Mouse (Mus musculus): ENCODE data around the gene Hist1h4a.
"Not testable (repeated sequence)": the region's sequence is repeated elsewhere in the genome, so short reads cannot be mapped to it uniquely, and the experiment has no call there.

Gene Hist1h4a

GRCm38 (mm10) chr13:23717593-23718245 lies 43.3 kb downstream of the Hist1h4a start:
- in situ Hi-C loops (cut with MboI, MseI), result not testable (repeated sequence)

GRCm38 (mm10) chr13:23717176-23717575 lies 43.9 kb downstream of the Hist1h4a start:
- in situ Hi-C loops (cut with MboI, MseI), result no loop called here

- in situ Hi-C loops (cut with MboI, MseI), result no loop called here
Measured at GRCm38 (mm10) chr13:23716261-23717042, 44.6 kb downstream of the Hist1h4a start.

All from regulatory T cell (primary cell).